Mouse (Mus musculus) forelimb bud, embryonic 11.5 days (tissue): ENCODE measurements around the gene Bnc2.

Experiments
- DNase-seq: peaks from one replicate; pipeline ENCODE4 v3.0.0-alpha.2; 2012; ENCODE audit warnings: low read depth, low spot score

Gene Bnc2

GRCm38 (mm10) chr4:84632832-84633789 is 42.0 kb downstream of the Bnc2 start:
- DNase-seq, result peak; percentile 25

GRCm38 (mm10) chr4:84627616-84628015 is 47.5 kb downstream of the Bnc2 start:
- DNase-seq, result no peak

GRCm38 (mm10) chr4:84623312-84623711 is 51.8 kb downstream of the Bnc2 start:
- no peak for DNase-seq

- no peak for DNase-seq
These were observed 53.3 kb downstream of the Bnc2 start for GRCm38 (mm10) chr4:84621785-84622184.

- DNase-seq, result no peak
These were observed 65.2 kb downstream of the Bnc2 start for GRCm38 (mm10) chr4:84609861-84610260.

GRCm38 (mm10) chr4:84604461-84604860 is 70.6 kb downstream of the Bnc2 start:
- DNase-seq, result no peak

- no peak for DNase-seq
These were observed 94.7 kb downstream of the Bnc2 start for GRCm38 (mm10) chr4:84580260-84580952.

- DNase-seq, result no peak
These were observed 96.8 kb downstream of the Bnc2 start for GRCm38 (mm10) chr4:84578296-84578695.

- no peak for DNase-seq
These were observed 109.0 kb downstream of the Bnc2 start for GRCm38 (mm10) chr4:84566123-84566522.

- peak; percentile 64 for DNase-seq
These were observed 129.7 kb downstream of the Bnc2 start for GRCm38 (mm10) chr4:84545204-84545871.

GRCm38 (mm10) chr4:84544646-84545045 is 130.4 kb downstream of the Bnc2 start:
- no peak for DNase-seq

GRCm38 (mm10) chr4:84540531-84540930 is 134.5 kb downstream of the Bnc2 start:
- no peak for DNase-seq

GRCm38 (mm10) chr4:84539396-84539795 is 135.7 kb downstream of the Bnc2 start:
- DNase-seq, result no peak

- no peak for DNase-seq
These were observed 145.9 kb downstream of the Bnc2 start for GRCm38 (mm10) chr4:84528886-84529789.

- no peak for DNase-seq
These were observed 146.7 kb downstream of the Bnc2 start for GRCm38 (mm10) chr4:84528358-84528757.

- no peak for DNase-seq
These were observed 147.8 kb downstream of the Bnc2 start for GRCm38 (mm10) chr4:84527066-84527933.

GRCm38 (mm10) chr4:84523651-84524221 is 151.3 kb downstream of the Bnc2 start:
- no peak for DNase-seq

GRCm38 (mm10) chr4:84523211-84523610 is 151.9 kb downstream of the Bnc2 start:
- peak; percentile 32 for DNase-seq

- DNase-seq, result no peak
These were observed 153.5 kb downstream of the Bnc2 start for GRCm38 (mm10) chr4:84521562-84521961.

- no peak for DNase-seq
These were observed 164.6 kb downstream of the Bnc2 start for GRCm38 (mm10) chr4:84510466-84510865.
